Mouse (Mus musculus) heart, adult 2 months (tissue): Measurements from ENCODE around the gene Gtf2f2. TPM values are rescaled to one million over a fixed set of nuclear protein-coding genes. Genes with fewer than 3 reads are reported as not detected.

Experiments
- DNase-seq, 2 experiments: peaks; one replicate each; pipeline ENCODE4 v3.0.0; 2021
- H3K27ac ChIP-seq: fragments of 200-600 bp; 2 replicates; pipeline ENCODE4 v1.8.1; 2022
- H3K27me3 ChIP-seq: fragments of 200-500 bp; 2 replicates; pipeline ENCODE4 v1.6.1; 2012; ENCODE audit warnings: mild to moderate bottlenecking, low read length, inconsistent platforms, mixed read lengths; ENCODE audit not compliant: control insufficient read depth, insufficient read depth
- H3K36me3 ChIP-seq: fragments of 200-500 bp; 2 replicates; pipeline ENCODE4 v1.6.1; 2012; ENCODE audit warnings: low read length, inconsistent platforms; ENCODE audit not compliant: control insufficient read depth, insufficient read depth
- H3K4me1 ChIP-seq: fragments of 200-500 bp; 2 replicates; pipeline ENCODE4 v1.6.1; 2011; ENCODE audit warnings: low read length; ENCODE audit not compliant: control insufficient read depth, insufficient read depth
- H3K4me3 ChIP-seq: fragments of 200-600 bp; 2 replicates; pipeline ENCODE4 v1.8.1; 2022
- H3K79me2 ChIP-seq: fragments of 200-500 bp; replicated peaks from 2 replicates; pipeline ENCODE4 v1.6.1; 2012; ENCODE audit warnings: mild to moderate bottlenecking, inconsistent platforms, low read length, moderate library complexity, mixed read lengths; ENCODE audit not compliant: control insufficient read depth, insufficient read depth
- H3K9ac ChIP-seq: fragments of 200-500 bp; 2 replicates; pipeline ENCODE4 v1.6.1; 2012; ENCODE audit warnings: low read depth, mild to moderate bottlenecking, control low read depth, inconsistent platforms, low read length, mixed read lengths
- CTCF ChIP-seq: fragments of 200-600 bp; IDR thresholded peaks from 2 replicates; pipeline ENCODE4 v1.8.1; 2022; ENCODE audit warnings: antibody characterized with exemption, mild to moderate bottlenecking, moderate library complexity
- EP300 ChIP-seq: fragments of 200-500 bp; IDR thresholded peaks from 2 replicates; pipeline ENCODE4 v1.6.1; 2011; ENCODE audit warnings: low read depth, low read length, control low read depth; ENCODE audit not compliant: insufficient read depth
- POLR2A ChIP-seq: fragments of 200-500 bp; IDR thresholded peaks from 2 replicates; pipeline ENCODE4 v1.6.1; 2011; ENCODE audit warnings: mild to moderate bottlenecking, low read depth, low read length, control low read depth; ENCODE audit not compliant: insufficient read depth
- WGBS: fragments of 180-500 bp; shearing (Covaris S2); methylation state at CpG from one replicate; pipeline ENCODE4 v1.1.7; 2018; 5-methylcytosine and 5-hydroxymethylcytosine counted together
- intact Hi-C: fragments of 180-260 bp; cut with DNase I; formaldehyde crosslinking; loops from one replicate; pipeline ENCODE4 v1.15.1; 2025
- polyA plus RNA-seq: library from polyadenylated mRNA; depleted of rRNA; stranded (reverse); fragments of >200 nt; gene quantifications from 2 replicates; pipeline ENCODE4 v1.2.3, GENCODE M21; 2012
- total RNA-seq, 2 experiments: library from RNA; stranded (reverse); gene quantifications; 2 replicates each; pipeline ENCODE4 v1.2.3; 2021

The Gtf2f2 gene
- total and polyA plus RNA-seq, 3 experiments, result 2.6 to 12.3 (median 10.2) TPM

GRCm38 (mm10) chr14:75986878-75987483 is 23.7 kb downstream of the Gtf2f2 start:
- no peak overlapping the region for H3K4me3 ChIP-seq
- H3K36me3 ChIP-seq, result no peaks in the 10 kb centered on the region
- 83% methylated on average over 7 of the region's 7 CpGs for whole genome bisulfite sequencing
- TF ChIP-seq POLR2A (no peak), CTCF (no peak), EP300 (no peak)
- no peaks in the 10 kb centered on the region for H3K4me1 ChIP-seq
- intact Hi-C loops, result no loop called here
- DNase-seq, result no peak
- no peak overlapping the region for H3K27ac ChIP-seq
- no peaks in the 10 kb centered on the region for H3K27me3 ChIP-seq
- H3K79me2 ChIP-seq, result no peaks in the 10 kb centered on the region
- H3K9ac ChIP-seq, result no peak overlapping the region

- H3K36me3 ChIP-seq, result no peaks in the 10 kb centered on the region
- H3K79me2 ChIP-seq, result no peaks in the 10 kb centered on the region
- H3K4me3 ChIP-seq, result no peak overlapping the region
- TF ChIP-seq EP300 (no peak), POLR2A (no peak), CTCF (no peak)
- no peak for DNase-seq
- H3K4me1 ChIP-seq, result no peaks in the 10 kb centered on the region
- no peak overlapping the region for H3K9ac ChIP-seq
- H3K27me3 ChIP-seq, result no peaks in the 10 kb centered on the region
- intact Hi-C loops, result no loop called here
- 35% methylated on average over 4 of the region's 4 CpGs for WGBS
- no peak overlapping the region for H3K27ac ChIP-seq
These were observed 25.6 kb downstream of the Gtf2f2 start for GRCm38 (mm10) chr14:75985112-75985511.

- intact Hi-C loops, result no loop called here
- TF ChIP-seq EP300 (no peak), CTCF (no peak)
- 94% methylated on average over 2 of the region's 2 CpGs for WGBS
These were observed 26.8 kb downstream of the Gtf2f2 start for GRCm38 (mm10) chr14:75983891-75984290.

GRCm38 (mm10) chr14:75981231-75981630 is 29.4 kb downstream of the Gtf2f2 start:
- Histone ChIP-seq H3K36me3 (no peaks in the 10 kb centered on the region), H3K79me2 (no peaks in the 10 kb centered on the region), H3K27ac (no peak overlapping the region), H3K27me3 (no peaks in the 10 kb centered on the region), H3K9ac (no peak overlapping the region), H3K4me1 (no peaks in the 10 kb centered on the region), H3K4me3 (no peak overlapping the region)
- no peak for DNase-seq
- intact Hi-C loops, result no loop called here
- TF ChIP-seq POLR2A (no peak), CTCF (no peak), EP300 (no peak)
- 87% methylated on average over 3 of the region's 3 CpGs for WGBS

More at GRCm38 (mm10) chr14:75983891-75984290, 26.8 kb downstream of the Gtf2f2 start:
- Histone ChIP-seq H3K36me3 (no peaks in the 10 kb centered on the region), H3K27me3 (no peaks in the 10 kb centered on the region), H3K4me1 (no peaks in the 10 kb centered on the region), H3K79me2 (no peaks in the 10 kb centered on the region), H3K27ac (no peak overlapping the region), H3K4me3 (no peak overlapping the region), H3K9ac (no peak overlapping the region)
- no peak for DNase-seq

- Histone ChIP-seq H3K36me3 (no peaks in the 10 kb centered on the region), H3K9ac (no peak overlapping the region), H3K79me2 (peaks cover 2% of the 10 kb centered on the region), H3K4me3 (no peak overlapping the region), H3K27me3 (no peaks in the 10 kb centered on the region), H3K4me1 (no peaks in the 10 kb centered on the region), H3K27ac (no peak overlapping the region)
- 43% methylated on average over 3 of the region's 3 CpGs for WGBS
- DNase-seq, result no peak
- no peak for TF ChIP-seq CTCF
- TF ChIP-seq POLR2A, result no peak
- no peak for TF ChIP-seq EP300
- intact Hi-C loops, result no loop called here
These were observed 34.6 kb downstream of the Gtf2f2 start for GRCm38 (mm10) chr14:75976107-75976506.

GRCm38 (mm10) chr14:75967291-75967690 is 43.4 kb downstream of the Gtf2f2 start:
- H3K27me3 ChIP-seq, result no peaks in the 10 kb centered on the region
- no peaks in the 10 kb centered on the region for H3K4me1 ChIP-seq
- intact Hi-C loops, result no loop called here
- WGBS, result 62% methylated on average over 5 of the region's 5 CpGs
- DNase-seq, result no peak
- H3K4me3 ChIP-seq, result no peak overlapping the region
- H3K9ac ChIP-seq, result no peak overlapping the region
- H3K36me3 ChIP-seq, result no peaks in the 10 kb centered on the region
- H3K79me2 ChIP-seq, result no peaks in the 10 kb centered on the region
- H3K27ac ChIP-seq, result no peak overlapping the region
- TF ChIP-seq CTCF, result no peak
